Mouse (Mus musculus) embryonic facial prominence, embryonic 12.5 days (tissue): ENCODE measurements at regions not wholly inside any gene's neighbourhood (a gene's known extent, or its start where the extent isn't known, plus 50 kb on each side); places are given as distances from the start of the nearest gene placed in this dataset.

Source experiments
- ATAC-seq: fragments of 200-750 bp; cut with Nextera tagmentation; 2 replicates; pipeline ENCODE4 v1.8.0; 2017; ENCODE audit not compliant: insufficient number of reproducible peaks, insufficient read depth, low FRiP score, low TSS enrichment
- H3K27ac ChIP-seq: fragments of 300-500 bp; sonication (generic); 2 replicates; pipeline ENCODE4 v1.5.1; 2016; ENCODE audit warnings: mild to moderate bottlenecking
- H3K27me3 ChIP-seq: fragments of 300-500 bp; sonication (generic); 2 replicates; pipeline ENCODE4 v1.6.1; 2016; ENCODE audit warnings: mild to moderate bottlenecking, moderate library complexity
- H3K36me3 ChIP-seq: fragments of 300-500 bp; sonication (generic); 2 replicates; pipeline ENCODE4 v1.6.1; 2016; ENCODE audit warnings: mild to moderate bottlenecking
- H3K4me1 ChIP-seq: fragments of 300-500 bp; sonication (generic); 2 replicates; pipeline ENCODE4 v1.6.1; 2016
- H3K4me2 ChIP-seq: fragments of 300-500 bp; sonication (generic); replicated peaks from 2 replicates; pipeline ENCODE4 v1.6.1; 2016; ENCODE audit warnings: mild to moderate bottlenecking, moderate library complexity
- H3K4me3 ChIP-seq: fragments of 300-500 bp; sonication (generic); 2 replicates; pipeline ENCODE4 v1.5.1; 2016; ENCODE audit warnings: mild to moderate bottlenecking
- H3K9ac ChIP-seq: fragments of 300-500 bp; sonication (generic); 2 replicates; pipeline ENCODE4 v1.6.1; 2016; ENCODE audit warnings: mild to moderate bottlenecking, moderate library complexity
- H3K9me3 ChIP-seq: fragments of 300-500 bp; sonication (generic); 2 replicates; pipeline ENCODE4 v1.6.1; 2016; ENCODE audit warnings: mild to moderate bottlenecking, moderate library complexity
- WGBS: fragments of 180-500 bp; shearing (Covaris S2); methylation state at CpG from one replicate; pipeline ENCODE4 v1.1.7; 2016; 5-methylcytosine and 5-hydroxymethylcytosine counted together

GRCm38 (mm10) chrX:57950896-57951295 lies 71.6 kb upstream of the Zic3 start:
- no peaks in the 10 kb centered on the region for H3K36me3 ChIP-seq
- 67% methylated on average over 2 of the region's 2 CpGs for WGBS
- no peak overlapping the region for H3K4me3 ChIP-seq
- no peak overlapping the region for H3K4me2 ChIP-seq
- H3K9ac ChIP-seq: no peak overlapping the region
- ATAC-seq: no peak
- H3K9me3 ChIP-seq: no peaks in the 10 kb centered on the region
- H3K27me3 ChIP-seq: no peaks in the 10 kb centered on the region
- H3K4me1 ChIP-seq: no peaks in the 10 kb centered on the region
- H3K27ac ChIP-seq: no peak overlapping the region

- ATAC-seq: no peak
- Histone ChIP-seq H3K4me2 (no peak overlapping the region), H3K27me3 (no peaks in the 10 kb centered on the region), H3K27ac (no peak overlapping the region), H3K4me3 (no peak overlapping the region), H3K9ac (no peak overlapping the region), H3K4me1 (no peaks in the 10 kb centered on the region), H3K36me3 (no peaks in the 10 kb centered on the region), H3K9me3 (no peaks in the 10 kb centered on the region)
- WGBS: 56% methylated on average over 3 of the region's 3 CpGs
Observed at GRCm38 (mm10) chrX:57951301-57951700, 71.2 kb upstream of the Zic3 start.

GRCm38 (mm10) chrX:57954594-57955185 lies 67.8 kb upstream of the Zic3 start:
- 36% methylated on average over 3 of the region's 3 CpGs for WGBS
- Histone ChIP-seq H3K4me1 (no peaks in the 10 kb centered on the region), H3K27ac (no peak overlapping the region), H3K9me3 (no peaks in the 10 kb centered on the region), H3K4me2 (no peak overlapping the region), H3K27me3 (no peaks in the 10 kb centered on the region), H3K4me3 (no peak overlapping the region), H3K36me3 (no peaks in the 10 kb centered on the region), H3K9ac (no peak overlapping the region)
- ATAC-seq: no peak
